Mouse (Mus musculus): ENCODE measurements around the gene Slc4a7. TPM values are rescaled to one million over a fixed set of nuclear protein-coding genes. Genes with fewer than 3 reads are reported as not detected.
"Not testable (repeated sequence)": the region's sequence is repeated elsewhere in the genome, so short reads cannot be mapped to it uniquely, and the experiment has no call there.

The Slc4a7 gene
- total RNA-seq, 2 experiments from 2014 or later: 16.8 to 23.8 TPM

DNA sequence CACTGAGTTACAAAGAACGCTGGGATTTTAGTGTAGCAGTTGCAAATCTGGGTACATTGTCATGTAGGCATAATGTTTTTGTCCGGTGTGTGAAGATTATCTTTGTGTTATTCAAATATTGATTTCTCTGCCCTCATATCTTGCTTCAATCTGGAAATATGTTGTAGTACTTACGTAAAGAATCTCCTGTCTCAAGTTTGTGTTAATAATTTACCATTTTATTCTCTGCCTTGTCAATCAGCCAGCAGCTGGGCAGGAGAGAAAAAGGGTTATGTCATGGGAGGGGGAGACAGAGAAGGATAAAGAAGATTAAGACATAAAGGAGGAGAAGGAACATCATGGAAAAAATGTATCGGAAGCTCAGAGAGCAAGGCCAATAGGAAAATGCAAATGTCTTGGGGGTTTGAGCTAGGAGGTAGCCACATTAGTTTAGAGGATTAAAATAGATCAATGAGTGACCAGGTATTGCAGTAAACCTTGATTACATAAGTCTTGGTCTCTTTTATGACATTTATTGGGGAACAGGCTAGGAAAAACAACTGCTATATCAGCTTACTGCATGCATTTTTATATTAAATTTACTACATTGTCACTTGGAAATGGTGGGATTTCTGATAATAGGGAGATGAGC is 87.9 kb downstream of the Slc4a7 start:
- no peak for DNase-seq (ENCODE audit: low spot score in 2 of 2)
- intact Hi-C loops (cut with DNase I): no loop called here

DNA sequence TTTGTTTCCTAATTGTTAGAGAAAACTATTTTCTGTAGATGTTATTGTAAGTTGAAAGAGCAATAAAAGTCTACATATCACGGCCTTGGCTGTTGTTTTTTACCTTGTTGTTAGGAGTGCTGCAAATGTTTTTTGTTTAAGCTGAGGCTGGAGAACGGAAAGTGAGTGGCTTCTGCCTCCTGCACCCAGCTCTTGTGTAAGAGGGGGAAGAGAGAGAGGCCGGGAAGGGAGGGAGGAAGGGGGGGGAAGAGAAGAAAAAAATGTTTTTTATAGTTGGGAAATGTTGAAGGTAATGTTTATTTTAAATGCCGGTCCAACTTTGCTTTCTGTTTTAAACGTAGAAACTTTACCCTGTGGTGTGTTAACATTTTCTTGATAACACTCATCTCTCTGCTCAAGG is 97.8 kb downstream of the Slc4a7 start:
- intact Hi-C loops (cut with DNase I): no loop called here
- DNase-seq (ENCODE audit: low spot score in 2 of 2): no peak

DNA sequence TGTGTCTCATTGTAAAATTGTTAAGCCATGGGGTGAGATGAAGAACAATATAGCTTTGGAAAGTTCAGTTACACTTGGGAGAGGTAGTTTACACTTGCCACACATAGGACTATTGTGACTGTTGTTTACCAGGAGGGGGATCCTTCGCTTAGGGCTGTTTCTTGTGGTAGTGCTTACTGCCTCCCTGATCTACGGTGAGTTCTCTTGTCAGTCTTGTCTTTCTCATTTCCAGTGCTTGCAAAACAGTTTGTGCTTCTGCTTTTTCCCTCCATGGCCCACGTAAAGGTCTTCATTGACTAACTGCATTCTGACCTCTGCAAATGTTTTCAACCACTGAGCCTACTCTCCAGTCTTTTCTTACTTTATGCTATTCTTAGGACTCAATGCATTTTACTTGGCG is 98.3 kb downstream of the Slc4a7 start:
- DNase-seq (ENCODE audit: low spot score in 2 of 2): no peak
- intact Hi-C loops (cut with DNase I): no loop called here

DNA sequence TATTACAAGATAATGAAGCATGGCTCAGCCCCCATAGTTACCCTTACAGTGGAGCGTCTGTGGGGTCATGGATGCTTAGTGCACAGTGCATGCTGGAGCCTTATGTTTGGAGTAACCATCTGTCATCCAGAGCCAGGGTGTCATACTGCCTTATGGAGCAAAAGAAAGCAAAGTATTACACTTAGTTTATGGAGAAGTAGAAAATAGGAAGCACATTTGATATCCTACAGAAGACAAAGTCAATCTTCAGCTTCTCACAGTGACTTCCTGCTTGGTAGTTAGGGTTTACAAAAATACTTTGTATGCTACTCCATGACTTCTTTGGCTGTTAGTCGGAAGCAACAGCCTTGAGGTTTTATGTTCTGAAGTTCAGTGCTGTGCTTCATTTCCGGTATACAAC is 98.7 kb downstream of the Slc4a7 start:
- intact Hi-C loops (cut with DNase I): no loop called here
- no peak for DNase-seq (ENCODE audit: low spot score in 2 of 2)

DNA sequence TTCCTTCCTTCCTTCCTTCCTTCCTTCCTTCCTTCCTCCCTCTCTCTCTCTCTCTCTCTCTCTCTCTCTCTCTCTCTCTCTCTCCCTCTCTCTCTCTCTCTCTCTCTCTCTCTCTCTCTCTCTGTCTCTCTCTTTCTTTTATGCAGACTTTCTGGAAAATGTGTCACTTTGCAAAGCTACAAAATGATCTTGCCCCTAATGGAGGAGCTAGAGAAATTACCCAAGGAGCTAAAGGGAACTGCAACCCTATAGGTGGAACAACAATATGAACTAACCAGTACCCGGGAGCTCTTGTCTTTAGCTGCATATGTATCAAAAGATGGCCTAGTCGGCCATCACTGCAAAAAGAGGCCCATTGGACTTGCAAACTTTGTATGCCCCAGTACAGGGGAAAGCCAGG is 101.0 kb downstream of the Slc4a7 start, which contains the start of gene Nek10:
Gene Nek10 (plus strand): TSS at position 301 of the 400 bp plus-strand sequence.
- DNase-seq (ENCODE audit: low spot score in 2 of 2); intact Hi-C loops (cut with DNase I): not testable (repeated sequence)

DNA sequence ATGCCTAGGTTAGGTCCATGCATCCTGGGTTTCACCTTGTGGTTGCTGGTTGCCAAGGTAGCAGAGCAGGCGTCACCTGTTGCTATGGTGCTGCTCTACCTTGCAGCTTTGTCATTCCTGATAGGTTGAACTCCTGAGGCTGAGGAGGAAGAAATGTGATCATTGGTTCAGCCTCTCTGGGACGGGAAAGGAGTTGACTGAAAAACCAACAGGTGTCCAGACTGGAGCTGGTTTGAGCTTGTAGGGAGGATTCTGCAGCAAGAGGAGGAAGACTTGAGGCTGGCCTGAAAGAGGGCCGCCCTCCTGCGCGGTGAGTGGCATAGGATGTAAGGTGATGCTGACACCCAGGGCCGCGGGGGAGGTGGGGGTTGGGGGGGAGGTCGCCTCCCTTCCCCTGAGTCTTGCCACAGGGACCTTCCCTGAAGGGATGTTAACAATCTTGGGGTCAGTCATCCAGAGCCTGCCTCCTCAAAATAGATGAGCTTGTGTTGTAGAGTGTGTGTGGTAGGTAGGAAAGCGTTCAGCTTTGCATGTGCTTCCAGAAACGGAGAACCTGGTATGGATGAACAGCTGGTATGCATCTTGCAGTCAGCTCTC is 101.9 kb downstream of the Slc4a7 start:
- intact Hi-C loops (cut with DNase I): no loop called here

DNA sequence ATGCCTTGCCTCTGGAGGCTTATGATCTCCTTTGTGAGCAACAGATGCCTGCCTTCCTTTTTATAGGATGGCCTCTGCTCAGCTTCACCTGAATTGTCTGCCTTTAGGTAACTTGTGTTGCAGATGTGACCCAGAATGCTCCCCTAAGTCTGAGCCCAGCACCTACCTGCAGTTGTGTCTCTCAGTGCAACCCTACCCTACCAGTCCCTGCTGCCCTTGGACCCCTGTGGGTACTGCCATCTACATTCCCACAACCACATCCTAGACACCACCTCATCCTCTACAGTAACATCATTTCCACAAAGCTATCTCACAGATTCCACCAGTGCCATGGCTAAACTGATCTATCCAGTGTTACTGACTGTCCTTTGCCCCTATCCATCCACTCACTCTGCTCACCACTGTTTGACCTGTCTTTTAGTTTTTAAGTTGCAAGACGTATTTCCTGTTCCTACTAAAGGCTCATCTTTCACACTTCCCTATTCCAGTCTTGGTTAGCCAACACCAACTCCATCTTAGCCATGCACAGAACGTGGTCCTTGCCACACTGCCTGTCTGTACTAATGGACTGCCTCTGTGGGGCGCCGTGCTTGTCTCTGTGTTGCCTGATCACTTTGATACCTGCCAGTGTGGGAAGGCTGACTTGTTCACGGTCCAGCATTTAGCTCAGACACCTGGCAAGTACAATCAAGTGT is 102.6 kb downstream of the Slc4a7 start:
- intact Hi-C loops (cut with DNase I): no loop called here
- no peak for DNase-seq (ENCODE audit: low spot score in 2 of 2)

More for the DNA sequence above, 101.9 kb downstream of the Slc4a7 start:
- DNase-seq (ENCODE audit: low spot score in 2 of 2): peak; percentile 5 to 15

DNA sequence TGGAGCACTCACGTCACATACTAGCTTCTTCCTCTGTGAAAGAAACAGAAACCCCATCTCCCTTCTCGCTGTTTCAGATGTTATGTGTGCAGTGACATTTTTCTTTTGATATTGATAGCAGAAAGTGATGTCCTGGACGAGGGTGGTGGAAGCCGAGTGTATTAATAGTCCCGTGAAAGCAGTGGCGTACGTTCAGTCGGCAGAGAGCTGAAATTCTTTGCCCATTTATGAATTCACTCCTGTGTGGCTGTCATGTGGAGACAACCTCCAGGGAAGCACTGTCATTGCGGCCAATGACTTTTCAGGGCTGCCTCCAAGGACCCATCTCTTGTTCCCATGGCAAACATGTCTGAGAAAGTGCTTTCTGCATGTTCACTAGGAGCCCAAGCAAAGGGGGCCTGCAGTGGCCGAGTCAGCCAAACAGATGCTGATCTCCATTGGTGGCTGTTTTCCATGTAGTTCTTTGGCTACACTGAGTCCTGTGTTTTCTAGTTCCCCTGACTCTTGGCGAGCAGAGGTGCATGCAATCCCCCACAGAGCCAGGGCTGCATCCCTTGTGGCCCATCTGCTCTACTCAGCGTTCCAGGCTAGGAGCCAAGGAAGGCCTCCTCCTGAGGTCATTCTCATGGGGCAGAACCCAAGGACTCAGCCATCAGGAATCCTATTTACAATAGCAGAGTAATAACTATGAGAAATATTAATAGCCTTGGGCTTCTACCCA is 130.6 kb downstream of the Slc4a7 start:
- intact Hi-C loops (cut with DNase I): no loop called here
- DNase-seq (ENCODE audit: low spot score in 2 of 2): peak; percentile 32 to 43

DNA sequence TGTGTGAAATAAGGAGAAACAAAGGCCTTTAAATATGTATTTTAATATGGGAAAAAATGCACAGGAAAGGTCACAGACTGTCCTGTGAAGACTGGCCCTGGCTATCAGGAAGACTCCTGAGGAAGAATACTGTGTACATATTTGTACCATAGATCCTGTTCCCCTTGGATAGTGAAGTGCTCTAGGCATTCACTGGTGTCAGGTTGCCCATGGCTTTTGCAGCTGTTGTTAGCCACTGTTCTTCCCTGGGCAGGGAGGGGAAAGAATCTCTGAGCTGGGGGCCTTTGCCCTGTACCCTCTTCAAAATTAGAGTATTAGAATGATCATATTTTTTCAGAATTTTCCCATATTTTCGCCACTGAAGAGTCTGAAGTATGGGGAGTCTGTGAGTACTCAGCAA is 131.4 kb downstream of the Slc4a7 start:
- intact Hi-C loops (cut with DNase I): no loop called here
- DNase-seq (ENCODE audit: low spot score in 2 of 2): no peak

DNA sequence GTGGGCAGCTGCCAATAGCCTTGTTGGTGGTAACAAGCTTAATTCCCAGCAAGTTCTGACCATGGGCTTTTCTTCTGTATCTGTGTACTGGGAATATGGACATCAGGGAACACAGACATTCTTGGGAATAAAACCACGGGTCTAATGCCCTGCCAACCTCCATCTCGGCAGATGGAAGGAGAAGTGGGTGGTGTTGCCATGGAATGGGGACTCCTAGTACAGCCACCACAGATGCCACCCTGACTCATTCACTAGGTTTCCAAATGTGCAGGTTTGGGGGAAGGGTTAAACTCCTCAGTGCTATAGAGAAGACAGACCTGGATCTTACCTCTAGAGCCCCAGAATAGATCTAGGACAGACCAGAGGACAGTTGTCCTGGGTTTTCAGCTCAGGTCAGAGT is 132.2 kb downstream of the Slc4a7 start:
- peak; percentile 19 to 40 for DNase-seq (ENCODE audit: low spot score in 2 of 2)
- intact Hi-C loops (cut with DNase I): no loop called here

DNA sequence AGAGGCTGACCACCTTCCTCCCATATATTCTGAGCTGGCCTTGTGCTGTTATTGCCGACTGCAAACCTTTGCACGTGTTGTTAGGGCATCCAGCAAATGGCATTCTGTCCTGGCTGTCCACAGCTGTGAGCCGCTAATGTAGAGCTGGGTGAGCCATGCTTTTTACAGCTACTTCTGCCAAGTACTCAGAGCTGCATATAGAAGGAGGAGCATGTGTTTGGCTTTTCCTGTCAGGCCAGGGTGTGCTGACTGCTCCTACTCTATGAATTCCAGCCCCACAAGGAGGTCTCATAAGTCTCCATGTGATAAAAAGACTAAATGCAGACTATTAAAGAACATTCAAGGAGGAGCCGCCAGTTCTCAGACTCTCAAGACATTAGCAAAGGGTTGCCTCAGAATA is 135.5 kb downstream of the Slc4a7 start:
- no peak for DNase-seq (ENCODE audit: low spot score in 2 of 2)
- intact Hi-C loops (cut with DNase I): no loop called here

DNA sequence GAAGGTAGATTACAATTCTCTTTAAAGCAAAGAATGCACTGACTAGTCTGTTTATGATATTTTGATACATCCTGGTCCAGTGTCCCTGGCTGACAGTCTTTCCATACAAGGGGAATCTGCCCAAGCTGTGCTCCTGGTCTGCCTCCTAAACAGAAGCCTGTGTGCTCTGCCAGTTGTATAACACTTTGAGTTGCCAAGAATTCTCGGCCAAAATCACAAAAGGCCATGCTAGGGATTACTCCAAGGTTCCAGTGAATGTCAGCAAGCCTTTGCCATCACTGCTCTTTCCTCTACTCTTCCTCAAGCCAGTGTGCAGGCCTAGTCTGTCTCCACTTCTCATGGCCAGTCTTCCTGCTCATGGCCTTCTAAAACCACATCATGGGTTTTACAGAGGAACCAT is 136.0 kb downstream of the Slc4a7 start:
- intact Hi-C loops (cut with DNase I): no loop called here
- DNase-seq (ENCODE audit: low spot score in 2 of 2): no peak

DNA sequence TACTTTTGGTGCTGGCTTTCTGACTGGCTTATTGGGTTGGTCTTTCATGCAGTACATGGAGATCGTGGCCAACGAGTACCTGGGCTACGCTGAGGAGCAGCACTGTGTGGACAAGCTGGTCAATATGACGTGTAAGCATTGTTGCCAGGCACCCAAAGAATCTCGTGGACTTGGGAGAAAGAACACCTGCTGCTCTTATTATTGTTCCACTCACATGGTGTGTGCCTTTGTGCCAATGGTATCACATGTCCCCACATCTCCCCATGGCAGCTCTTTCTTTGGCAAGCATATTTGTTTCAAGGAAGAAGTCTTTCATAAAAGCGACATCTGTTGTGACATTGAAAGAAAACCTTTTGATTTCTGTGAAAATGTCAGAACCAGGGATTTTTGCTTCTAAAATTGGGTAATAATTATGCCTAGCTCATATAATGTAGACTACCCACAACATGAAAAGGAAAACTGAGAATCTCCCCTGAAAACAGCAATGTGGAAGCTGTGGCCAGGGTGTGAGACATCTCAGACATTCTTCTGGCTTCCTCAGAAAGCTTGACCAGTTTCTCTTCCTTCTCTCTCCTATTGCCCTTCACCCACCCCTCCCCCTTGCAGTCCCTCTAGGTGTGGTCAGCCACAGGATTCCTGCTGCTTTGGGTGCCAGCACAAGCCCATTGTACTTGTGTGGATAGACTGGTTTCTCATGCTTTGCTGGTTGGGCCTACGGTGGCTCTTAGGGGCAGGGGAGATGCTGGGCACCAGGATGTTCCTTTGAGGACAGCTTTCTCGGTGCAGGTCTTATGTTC is 140.9 kb downstream of the Slc4a7 start:
- no peak for DNase-seq (ENCODE audit: low spot score in 2 of 2)
- intact Hi-C loops (cut with DNase I): no loop called here

Other genes with a start within 250 kb of the Slc4a7 start
- 1 to 10 TPM; 1.7 to 2.3 TPM for gene Nek10, start 101.1 kb downstream of the Slc4a7 start, total RNA-seq (2021)

All from left cerebral cortex, postnatal 36 days (tissue).